Mouse (Mus musculus): Measurements from ENCODE around the gene Xaf1. TPM values are rescaled to one million over a fixed set of nuclear protein-coding genes. Genes with fewer than 3 reads are reported as not detected.
"Not testable (repeated sequence)": the region's sequence is repeated elsewhere in the genome, so short reads cannot be mapped to it uniquely, and the experiment has no call there.

Xaf1 gene
- total RNA-seq, 2 experiments from 2014 or later = 3.9 TPM

GRCm38 (mm10) chr11:72308982-72309381 lies 7.6 kb downstream of the Xaf1 start:
- intact Hi-C loops (cut with DNase I) = no loop called here
- no peak for DNase-seq (ENCODE audit: low spot score in 2 of 2)

GRCm38 (mm10) chr11:72310491-72310890 lies 9.1 kb downstream of the Xaf1 start:
- DNase-seq (ENCODE audit: low spot score in 2 of 2) = no peak

GRCm38 (mm10) chr11:72311355-72312001 lies 10.0 kb downstream of the Xaf1 start:
- intact Hi-C loops (cut with DNase I) = loop anchor here (5.0 kb wide), 1 partner anchor 44 kb away; the partner anchor contains the start of gene Slc13a5
- no peak for DNase-seq (ENCODE audit: low spot score in 2 of 2)

More at GRCm38 (mm10) chr11:72310491-72310890, 9.1 kb downstream of the Xaf1 start:
- intact Hi-C loops (cut with DNase I) = loop anchor here (5.0 kb wide), 1 partner anchor 43 kb away; the partner anchor contains the start of gene Slc13a5

DNA sequence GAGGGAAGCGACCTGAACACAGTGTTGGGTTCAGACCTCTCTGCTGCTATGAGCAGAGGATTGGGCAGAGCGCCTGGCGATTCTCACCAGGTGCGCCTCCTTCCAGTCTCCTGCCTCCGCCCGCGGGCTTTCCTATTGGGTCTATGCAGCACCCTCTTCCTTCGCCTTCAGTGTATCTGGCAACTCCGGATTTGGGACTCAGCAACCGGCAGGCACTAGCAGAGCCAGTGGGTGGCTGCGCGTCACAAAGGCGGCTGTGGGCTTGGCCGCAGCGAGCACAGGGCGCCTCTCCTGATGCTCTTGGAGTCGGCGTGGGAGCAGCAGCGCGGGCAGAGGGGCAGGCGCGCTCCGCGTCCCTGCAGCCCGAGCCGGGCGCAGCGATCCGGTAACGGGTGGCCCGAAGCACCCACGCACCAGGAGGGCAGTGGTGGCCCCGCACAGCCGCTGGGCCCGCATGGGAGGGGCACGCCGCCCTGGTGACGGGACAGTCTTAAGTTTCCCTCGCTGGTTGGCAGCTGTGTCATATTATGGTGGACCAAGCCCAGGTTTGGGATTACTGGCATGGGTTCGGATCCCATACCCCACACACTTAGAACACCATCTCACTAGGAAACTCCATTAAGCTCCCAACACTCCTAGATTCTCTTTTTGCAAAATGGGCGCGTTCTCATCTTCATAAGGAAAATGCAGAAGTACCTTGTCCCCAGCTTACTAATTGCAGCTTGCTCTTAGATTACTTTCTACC lies 12.9 kb downstream of the Xaf1 start, which contains the start of gene Fbxo39:
Gene Fbxo39, plus strand, starts transcription at position 294 of the 745 bp plus-strand sequence.
- intact Hi-C loops (cut with DNase I) = loop anchor here (5.0 kb wide), 1 partner anchor 47 kb away; the partner anchor contains the start of gene Slc13a5
- DNase-seq (ENCODE audit: low spot score in 2 of 2) = peak; percentile 37 to 81

DNA sequence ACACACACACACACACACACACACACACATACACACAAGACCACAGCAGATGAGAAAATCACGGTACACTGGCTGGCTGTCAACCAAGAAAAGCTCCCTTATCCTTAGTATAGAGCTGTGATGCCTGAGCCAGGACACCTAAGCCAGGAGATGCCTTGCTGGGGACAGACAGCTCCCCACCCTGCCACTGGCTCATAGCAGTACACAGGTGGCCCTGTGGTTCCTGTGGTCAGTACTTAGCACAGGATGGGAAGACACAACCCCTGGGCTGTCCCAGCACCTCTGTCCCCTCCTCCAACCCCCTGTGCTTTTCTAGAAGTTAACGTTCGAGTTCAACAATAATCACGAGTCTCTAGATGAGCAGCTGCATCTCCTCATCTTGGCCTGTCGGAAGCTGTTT lies 16.6 kb downstream of the Xaf1 start:
- DNase-seq (ENCODE audit: low spot score in 2 of 2) = no peak
- intact Hi-C loops (cut with DNase I) = no loop called here

DNA sequence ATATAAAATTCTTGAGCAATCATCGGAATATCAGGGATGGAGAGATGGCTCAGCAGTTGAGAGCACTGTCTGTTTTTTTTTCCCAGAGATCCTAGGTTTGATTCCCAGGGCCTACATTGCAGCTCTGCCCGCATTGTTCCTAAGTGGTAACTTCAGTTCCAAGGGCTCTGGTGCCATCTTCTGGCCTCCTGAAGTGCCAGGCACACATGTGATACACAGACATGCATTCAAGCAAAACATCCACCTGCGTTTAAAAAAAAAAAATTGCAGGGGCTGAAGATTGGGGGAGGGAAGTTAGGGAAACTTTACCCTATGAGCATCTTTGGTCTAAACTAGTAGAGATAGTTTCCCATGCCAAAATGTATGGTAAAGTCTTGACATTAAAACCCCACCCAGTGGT lies 23.0 kb downstream of the Xaf1 start:
- intact Hi-C loops (cut with DNase I) = loop anchor here (2.0 kb wide), 1 partner anchor 100 kb away; no protein-coding TSS in a partner anchor
- DNase-seq (ENCODE audit: low spot score in 2 of 2) = no peak

GRCm38 (mm10) chr11:72325701-72326100 lies 24.3 kb downstream of the Xaf1 start:
- intact Hi-C loops (cut with DNase I) = loop anchor here (2.0 kb wide), 1 partner anchor 101 kb away; no protein-coding TSS in a partner anchor
- DNase-seq (ENCODE audit: low spot score in 2 of 2) = no peak

- peak; percentile 32 to 89 for DNase-seq (ENCODE audit: low spot score in 2 of 2)
- intact Hi-C loops (cut with DNase I) = no loop called here
Measured at GRCm38 (mm10) chr11:72332951-72333667, 31.7 kb downstream of the Xaf1 start.

- no peak for DNase-seq (ENCODE audit: low spot score in 2 of 2)
- intact Hi-C loops (cut with DNase I) = no loop called here
Measured at GRCm38 (mm10) chr11:72334653-72335052, 33.2 kb downstream of the Xaf1 start.

- intact Hi-C loops (cut with DNase I) = no loop called here
- no peak for DNase-seq (ENCODE audit: low spot score in 2 of 2)
Measured at GRCm38 (mm10) chr11:72336726-72337125, 35.3 kb downstream of the Xaf1 start.

GRCm38 (mm10) chr11:72338437-72338871 lies 37.0 kb downstream of the Xaf1 start:
- no peak for DNase-seq (ENCODE audit: low spot score in 2 of 2)
- intact Hi-C loops (cut with DNase I) = no loop called here

GRCm38 (mm10) chr11:72339716-72340115 lies 38.3 kb downstream of the Xaf1 start:
- intact Hi-C loops (cut with DNase I) = loop anchor here (5.0 kb wide), 2 partner anchors 117 to 223 kb away; no protein-coding TSS in a partner anchor
- DNase-seq (ENCODE audit: low spot score in 2 of 2) = no peak

GRCm38 (mm10) chr11:72342549-72343237 lies 41.3 kb downstream of the Xaf1 start:
- intact Hi-C loops (cut with DNase I) = loop anchor here (1.0 to 5.0 kb wide), 3 partner anchors 87 to 220 kb away; no protein-coding TSS in a partner anchor
- DNase-seq (ENCODE audit: low spot score in 2 of 2) = peak; percentile 74 to 75

GRCm38 (mm10) chr11:72343238-72343625 lies 41.8 kb downstream of the Xaf1 start:
- intact Hi-C loops (cut with DNase I) = loop anchor here (1.0 to 5.0 kb wide), 3 partner anchors 86 to 219 kb away; no protein-coding TSS in a partner anchor
- not testable (repeated sequence) for DNase-seq (ENCODE audit: low spot score in 2 of 2)

DNA sequence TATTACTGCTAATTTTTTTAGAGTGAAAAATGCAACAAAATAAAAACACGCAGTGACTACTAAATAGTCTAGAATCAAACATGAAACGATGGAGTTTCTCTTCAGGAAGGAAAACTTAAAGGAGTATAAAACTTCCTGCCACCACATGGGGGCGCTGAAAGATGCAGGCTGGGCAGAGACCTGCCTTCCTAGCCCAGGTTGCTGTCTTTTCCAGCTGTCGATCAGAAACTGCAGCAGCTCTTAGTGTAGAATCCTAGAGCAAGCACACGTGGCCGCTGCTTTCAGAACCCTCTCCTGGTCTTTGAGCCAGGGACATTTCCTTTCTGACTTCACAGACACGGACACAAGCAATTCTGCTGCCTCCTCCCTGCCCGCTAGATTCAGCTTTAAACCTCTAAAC lies 42.5 kb downstream of the Xaf1 start:
- intact Hi-C loops (cut with DNase I) = loop anchor here (1.0 to 5.0 kb wide), 3 partner anchors 85 to 218 kb away; no protein-coding TSS in a partner anchor
- DNase-seq (ENCODE audit: low spot score in 2 of 2) = peak; percentile 42 to 51

GRCm38 (mm10) chr11:72344486-72344885 lies 43.1 kb downstream of the Xaf1 start:
- DNase-seq (ENCODE audit: low spot score in 2 of 2) = no peak
- intact Hi-C loops (cut with DNase I) = loop anchor here (5.0 kb wide), 2 partner anchors 122 to 218 kb away; no protein-coding TSS in a partner anchor

DNA sequence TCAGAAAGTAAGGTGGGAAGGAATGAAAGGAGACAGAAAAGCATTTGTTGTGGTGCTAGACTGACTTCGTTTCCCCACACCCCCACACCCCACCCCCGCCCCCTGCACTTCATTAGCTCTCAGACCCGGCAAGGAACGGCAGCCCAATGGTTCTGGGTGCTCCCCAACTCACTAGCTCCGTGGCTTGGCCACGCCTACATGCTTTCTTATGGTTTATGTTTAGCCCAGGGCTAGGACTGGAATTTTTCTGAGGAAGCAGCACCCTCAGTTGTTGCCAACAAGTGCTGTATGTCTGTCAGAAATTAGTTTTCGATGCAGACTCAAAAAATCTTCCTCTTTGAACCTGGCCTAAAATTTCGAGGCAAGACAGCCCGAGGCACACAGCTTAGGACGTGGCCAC lies 47.1 kb downstream of the Xaf1 start:
- intact Hi-C loops (cut with DNase I) = no loop called here
- DNase-seq (ENCODE audit: low spot score in 2 of 2) = peak in 1 of 2 experiments; percentile 54

DNA sequence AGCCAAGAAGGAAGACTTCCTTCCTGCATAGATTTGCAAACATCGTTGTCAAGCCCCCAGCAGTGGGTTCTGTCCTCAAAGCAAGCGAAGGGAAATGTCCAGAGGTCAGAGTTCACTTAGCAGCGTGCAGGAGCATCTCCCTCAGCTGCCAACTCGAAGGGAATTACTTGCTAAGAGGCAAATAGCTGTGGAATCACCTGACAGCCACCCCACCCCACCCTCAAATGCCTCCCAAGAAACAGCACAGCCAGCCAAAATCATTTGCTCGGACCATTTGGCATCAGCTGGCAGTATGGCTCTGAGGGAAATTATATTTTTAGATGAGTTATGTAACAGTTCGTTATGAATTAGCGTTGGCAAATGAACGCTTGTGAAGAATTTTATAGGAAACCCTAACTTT lies 47.6 kb downstream of the Xaf1 start:
- peak; percentile 49 to 54 for DNase-seq (ENCODE audit: low spot score in 2 of 2)
- intact Hi-C loops (cut with DNase I) = no loop called here

DNA sequence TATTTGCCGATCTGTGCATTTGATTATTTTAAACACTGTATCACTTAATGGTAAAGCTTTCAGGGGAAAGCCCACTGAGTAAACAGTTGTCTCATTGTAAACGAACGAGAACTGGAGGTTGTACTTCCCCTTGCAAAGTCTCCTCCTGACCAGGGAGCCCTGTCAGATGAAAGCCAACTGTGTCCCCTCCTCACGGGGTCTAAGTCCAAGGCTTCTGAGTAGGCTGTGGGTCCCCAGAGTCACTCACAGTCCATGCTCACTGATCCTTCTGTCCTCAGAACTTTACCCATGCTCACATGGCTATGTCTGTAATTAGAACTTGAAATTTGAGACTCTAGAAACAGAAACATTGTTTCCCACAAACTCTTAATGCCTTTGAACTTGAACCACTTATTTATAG lies 48.2 kb downstream of the Xaf1 start:
- intact Hi-C loops (cut with DNase I) = no loop called here
- DNase-seq (ENCODE audit: low spot score in 2 of 2) = no peak

Measured in left cerebral cortex, postnatal 25 days (tissue).